Mouse (Mus musculus): ENCODE results near the gene Foxp1.

DNA sequence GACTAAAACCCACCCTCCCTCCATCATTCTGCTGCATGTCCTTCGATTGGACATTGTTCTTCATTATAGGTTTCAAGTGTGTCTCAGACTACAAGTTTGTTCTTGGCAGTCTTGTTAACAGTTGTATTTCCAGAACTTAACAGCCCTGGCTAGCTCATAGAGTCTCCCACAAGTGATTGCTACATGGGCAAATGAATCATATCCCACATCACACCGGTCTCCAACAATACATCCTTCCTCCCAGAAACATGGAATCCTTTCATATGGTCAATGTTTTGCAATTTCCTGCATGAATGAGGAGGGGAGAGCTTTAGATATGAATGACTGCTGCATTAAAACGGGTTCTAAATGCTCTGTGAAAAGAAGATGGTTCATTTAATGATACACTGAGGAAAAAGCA is 178.7 kb downstream of the Foxp1 start:
- no peak for TF ChIP-seq CTCF (IDR thresholded peaks at IDR 0.05)
- no peak for TF ChIP-seq EP300 (IDR thresholded peaks at IDR 0.05)
